Mouse (Mus musculus) heart, embryonic 12.5 days (tissue): ENCODE data around the gene Inpp5f. TPM values are rescaled to one million over a fixed set of nuclear protein-coding genes. Genes with fewer than 3 reads are reported as not detected.

Source experiments
- ATAC-seq: fragments of 200-750 bp; cut with Nextera tagmentation; 2 replicates; pipeline ENCODE4 v1.8.0; 2017; ENCODE audit warnings: moderate TSS enrichment, moderate library complexity; ENCODE audit not compliant: insufficient number of reproducible peaks, low FRiP score
- H3K27ac ChIP-seq: fragments of 300-500 bp; sonication (generic); 2 replicates; pipeline ENCODE4 v1.5.1; 2016; ENCODE audit warnings: mild to moderate bottlenecking, moderate library complexity; ENCODE audit not compliant: poor library complexity, severe bottlenecking
- H3K27me3 ChIP-seq: fragments of 300-500 bp; sonication (generic); replicated peaks from 2 replicates; pipeline ENCODE4 v1.6.1; 2016; ENCODE audit warnings: mild to moderate bottlenecking, moderate library complexity
- H3K36me3 ChIP-seq: fragments of 300-500 bp; sonication (generic); 2 replicates; pipeline ENCODE4 v1.6.1; 2016; ENCODE audit warnings: mild to moderate bottlenecking, moderate library complexity
- H3K4me1 ChIP-seq: fragments of 300-500 bp; sonication (generic); replicated peaks from 2 replicates; pipeline ENCODE4 v1.6.1; 2016; ENCODE audit warnings: mild to moderate bottlenecking
- H3K4me2 ChIP-seq: fragments of 300-500 bp; sonication (generic); 2 replicates; pipeline ENCODE4 v1.6.1; 2016; ENCODE audit warnings: mild to moderate bottlenecking, moderate library complexity
- H3K4me3 ChIP-seq: fragments of 300-500 bp; sonication (generic); 2 replicates; pipeline ENCODE4 v1.5.1; 2016; ENCODE audit warnings: mild to moderate bottlenecking
- H3K9ac ChIP-seq: fragments of 300-500 bp; sonication (generic); 2 replicates; pipeline ENCODE4 v1.6.1; 2016; ENCODE audit warnings: mild to moderate bottlenecking, moderate library complexity
- H3K9me3 ChIP-seq: fragments of 300-500 bp; sonication (generic); replicated peaks from 2 replicates; pipeline ENCODE4 v1.6.1; 2016; ENCODE audit warnings: mild to moderate bottlenecking, moderate library complexity
- WGBS: fragments of 180-500 bp; shearing (Covaris S2); methylation state at CpG from one replicate; pipeline ENCODE4 v1.1.7; 2016; 5-methylcytosine and 5-hydroxymethylcytosine counted together
- polyA plus RNA-seq: library from polyadenylated mRNA; unstranded; fragments of >200 nt; fragmentation: Nextera tagmentation; extraction: Ambion mirVana; gene quantifications from 2 replicates; pipeline ENCODE4 v1.2.1, GENCODE M21; 2016

Gene Inpp5f
- polyA plus RNA-seq, 1 experiment from 2014 or later: 12.1 TPM

DNA sequence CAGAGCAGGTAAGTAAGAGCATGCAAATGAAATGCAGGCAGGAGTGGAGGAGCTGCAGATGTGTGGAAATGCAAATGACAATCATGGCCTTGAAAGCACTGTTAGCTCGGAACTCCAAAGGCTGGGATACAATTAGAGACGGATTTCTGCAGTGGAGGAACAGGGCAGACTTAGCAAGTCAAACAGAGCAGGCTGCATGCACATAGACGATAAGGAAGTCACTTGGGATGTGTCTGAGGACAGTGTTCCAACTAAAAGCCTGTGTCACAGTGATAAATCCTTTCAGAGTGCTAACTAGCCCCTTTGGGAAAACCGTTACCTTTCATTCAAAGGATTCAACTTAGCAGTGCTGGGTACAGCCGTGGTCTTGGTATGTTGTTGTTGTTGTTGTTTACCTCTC is 56.7 kb downstream of the Inpp5f start:
- Histone ChIP-seq H3K4me1 (peaks cover 25% of the 10 kb centered on the region), H3K4me2 (no peak overlapping the region), H3K36me3 (peaks cover 15% of the 10 kb centered on the region; the same call in 1 of the 2 replicates), H3K27ac (no peak overlapping the region), H3K4me3 (no peak overlapping the region), H3K9me3 (0 out of 2 replicates have a peak, but pooled peaks cover 3% of the 10 kb centered on the region), H3K27me3 (no peaks in the 10 kb centered on the region), H3K9ac (no peak overlapping the region)
- ATAC-seq: no peak
- WGBS: 40% methylated on average over 5 of the region's 5 CpGs

DNA sequence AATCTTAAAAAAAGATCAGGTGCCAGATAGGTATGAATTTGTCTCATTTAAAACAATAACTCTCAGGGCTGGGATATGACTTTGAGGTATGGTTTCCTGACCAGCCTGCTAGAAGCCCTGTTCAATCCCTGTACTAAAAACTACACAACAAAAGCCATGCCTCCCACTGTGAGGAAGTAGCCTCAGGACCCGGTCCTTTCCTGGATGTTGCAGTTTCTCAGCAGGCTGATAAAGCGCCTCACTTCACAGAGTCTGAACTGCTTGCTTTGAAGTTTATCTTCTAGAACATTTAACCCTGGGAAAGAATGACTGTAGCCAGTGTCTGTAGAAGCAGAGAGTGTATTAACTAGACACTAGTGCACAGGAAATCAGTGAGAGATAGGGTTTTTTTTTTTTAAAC is 57.7 kb downstream of the Inpp5f start:
- Histone ChIP-seq H3K36me3 (peaks cover 15% of the 10 kb centered on the region; the same call in 1 of the 2 replicates), H3K4me1 (peaks cover 27% of the 10 kb centered on the region), H3K9me3 (0 out of 2 replicates have a peak, but pooled peaks cover 3% of the 10 kb centered on the region), H3K27ac (no peak overlapping the region), H3K4me2 (no peak overlapping the region), H3K4me3 (no peak overlapping the region), H3K9ac (no peak overlapping the region), H3K27me3 (no peaks in the 10 kb centered on the region)
- WGBS: 14% methylated on average over 2 of the region's 2 CpGs
- no peak for ATAC-seq

DNA sequence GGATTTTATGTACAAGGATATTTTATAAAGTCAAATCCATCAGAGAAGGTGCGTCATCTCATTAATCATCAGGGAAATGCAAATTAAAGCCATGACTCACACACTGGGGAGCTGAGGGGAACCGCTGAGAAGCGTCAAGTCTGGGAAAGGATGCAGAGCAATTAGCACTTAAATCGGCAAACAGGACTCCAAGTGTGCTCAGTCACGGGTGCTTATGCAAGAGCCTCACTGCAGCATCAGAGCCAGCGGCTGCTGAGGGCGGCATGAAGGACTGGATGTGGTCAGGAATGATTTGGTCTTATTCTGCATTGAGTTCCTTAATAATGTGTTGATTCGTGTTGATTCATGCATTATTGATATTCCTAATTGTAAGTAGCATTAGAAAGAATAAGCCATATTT is 60.8 kb downstream of the Inpp5f start:
- no peak for ATAC-seq
- WGBS: 16% methylated on average over 8 of the region's 8 CpGs
- peak overlapping the region; percentile 66 for H3K4me2 ChIP-seq
- peaks cover 5% of the 10 kb centered on the region; the same call in 1 of the 2 replicates for H3K9me3 ChIP-seq
- peak overlapping the region; percentile 54; the same call in 1 of the 2 replicates for H3K27ac ChIP-seq
- no peak overlapping the region for H3K9ac ChIP-seq
- H3K4me1 ChIP-seq: peaks cover 23% of the 10 kb centered on the region
- H3K4me3 ChIP-seq: peak overlapping the region; percentile 22; the same call in 1 of the 2 replicates
- H3K36me3 ChIP-seq: peaks cover 16% of the 10 kb centered on the region
- H3K27me3 ChIP-seq: no peaks in the 10 kb centered on the region

DNA sequence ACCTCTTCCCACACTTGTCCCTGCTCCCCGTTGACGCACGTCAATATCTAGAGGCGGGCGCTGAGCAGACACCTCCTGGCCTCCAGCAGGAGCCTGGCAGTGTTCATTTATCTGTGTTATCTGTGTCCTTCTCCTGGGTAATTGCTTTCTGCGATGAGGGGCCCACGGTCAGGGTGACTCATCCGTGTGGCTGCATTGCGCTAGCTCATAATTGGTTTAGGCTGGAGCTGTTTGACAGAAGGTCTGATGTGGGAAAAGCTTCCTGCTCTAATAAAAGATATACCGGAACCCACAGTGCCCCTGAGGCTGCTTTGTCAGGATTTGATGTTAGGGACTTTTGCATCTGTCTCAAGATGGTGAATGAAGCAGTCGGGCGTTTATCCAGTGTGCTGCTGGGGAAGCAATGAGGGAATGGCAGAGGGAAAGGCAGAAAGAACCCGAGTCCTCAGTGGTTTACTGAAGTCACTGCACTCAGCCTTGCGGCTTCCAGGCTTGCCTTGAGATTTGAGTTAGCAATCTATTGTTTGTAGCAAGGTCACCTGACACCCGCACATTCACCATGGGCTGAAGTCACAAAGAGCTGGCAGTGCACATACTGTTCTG is 61.4 kb downstream of the Inpp5f start:
- ATAC-seq: peak; percentile 74; the same call in 1 of the 2 replicates

DNA sequence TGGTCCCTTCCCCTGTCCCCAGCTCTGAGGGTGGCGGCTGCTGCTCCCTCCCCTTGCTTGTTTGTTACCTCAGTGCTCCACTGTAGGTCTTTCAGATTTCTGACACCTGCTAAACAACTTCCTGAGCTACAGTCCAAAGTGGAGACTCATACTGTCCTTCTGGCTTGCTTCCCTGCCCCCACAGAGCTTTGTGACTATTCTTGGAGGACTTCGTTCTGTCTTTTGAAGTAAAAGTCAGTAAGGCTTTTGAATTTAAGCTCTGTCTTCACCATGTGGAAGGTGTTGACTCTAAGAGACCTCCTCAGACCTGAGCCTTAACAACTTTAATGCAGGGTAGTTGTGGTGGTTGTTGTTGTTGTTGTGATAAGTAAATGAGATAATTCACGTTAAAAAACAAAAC is 67.4 kb downstream of the Inpp5f start:
- WGBS: 52% methylated on average over 3 of the region's 3 CpGs
- no peak overlapping the region for H3K27ac ChIP-seq
- no peak for ATAC-seq

More for the DNA sequence above, 61.4 kb downstream of the Inpp5f start:
- 4% methylated on average over 15 of the region's 15 CpGs for WGBS
- peaks cover 22% of the 10 kb centered on the region for H3K4me1 ChIP-seq
- peaks cover 18% of the 10 kb centered on the region for H3K36me3 ChIP-seq
- no peaks in the 10 kb centered on the region for H3K27me3 ChIP-seq
- H3K4me3 ChIP-seq: peak overlapping the region; percentile 22
- H3K27ac ChIP-seq: peak overlapping the region; percentile 54
- peaks cover 5% of the 10 kb centered on the region; the same call in 1 of the 2 replicates for H3K9me3 ChIP-seq
- H3K9ac ChIP-seq: 0 out of 2 replicates have a peak overlapping the region, but pooled peaks have one; percentile 34
- peak overlapping the region; percentile 66 for H3K4me2 ChIP-seq

DNA sequence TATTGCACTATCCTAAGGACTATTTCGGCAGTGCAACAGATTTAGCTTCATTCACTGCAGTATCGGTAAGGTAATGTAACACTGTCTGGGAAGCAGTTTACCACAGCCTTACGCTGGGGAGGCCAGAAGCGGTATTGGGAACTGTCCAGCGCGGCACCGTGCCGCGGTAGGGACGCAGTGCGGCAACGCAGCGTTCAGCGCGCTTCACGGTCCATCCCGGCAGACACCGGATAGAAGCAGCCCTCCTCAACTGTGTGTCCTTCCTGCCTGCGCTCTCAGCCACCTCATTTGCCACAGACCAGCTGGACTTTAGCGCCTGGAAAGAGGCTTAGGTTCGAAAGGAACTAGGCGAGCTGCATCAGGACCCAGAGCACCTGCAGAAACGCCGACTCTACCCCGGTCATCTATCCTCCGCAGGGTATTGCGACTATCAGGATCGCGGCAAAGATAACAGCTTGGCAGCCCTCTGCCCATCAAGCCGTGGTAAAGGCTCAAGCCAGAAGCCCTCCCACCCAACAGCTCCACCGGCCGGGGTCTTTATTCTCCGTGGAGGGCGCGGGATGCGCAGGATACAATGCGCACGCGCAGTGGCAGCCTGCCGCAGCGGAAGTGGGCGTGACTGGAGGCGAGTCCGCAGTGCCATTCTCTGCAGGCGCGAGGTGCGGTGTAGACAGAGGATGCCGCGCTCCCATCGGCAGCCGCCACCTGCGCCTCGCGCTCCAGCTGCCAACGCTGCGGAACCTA is 76.9 kb downstream of the Inpp5f start:
- Histone ChIP-seq H3K4me1 (no peaks in the 10 kb centered on the region), H3K9ac (no peak overlapping the region), H3K4me3 (peak overlapping the region; percentile 52), H3K9me3 (peaks cover 26% of the 10 kb centered on the region), H3K36me3 (peaks cover 65% of the 10 kb centered on the region), H3K27ac (no peak overlapping the region), H3K4me2 (peak overlapping the region; percentile 74), H3K27me3 (no peaks in the 10 kb centered on the region)
- ATAC-seq: peak; percentile 79
- 59% methylated on average over 56 of the region's 56 CpGs for WGBS

More for the DNA sequence above, 67.4 kb downstream of the Inpp5f start:
- no peaks in the 10 kb centered on the region for H3K27me3 ChIP-seq
- no peak overlapping the region for H3K4me3 ChIP-seq
- H3K4me1 ChIP-seq: no peaks in the 10 kb centered on the region
- no peak overlapping the region for H3K4me2 ChIP-seq
- no peak overlapping the region for H3K9ac ChIP-seq
- H3K36me3 ChIP-seq: peaks cover 21% of the 10 kb centered on the region
- peaks cover 5% of the 10 kb centered on the region; the same call in 1 of the 2 replicates for H3K9me3 ChIP-seq

DNA sequence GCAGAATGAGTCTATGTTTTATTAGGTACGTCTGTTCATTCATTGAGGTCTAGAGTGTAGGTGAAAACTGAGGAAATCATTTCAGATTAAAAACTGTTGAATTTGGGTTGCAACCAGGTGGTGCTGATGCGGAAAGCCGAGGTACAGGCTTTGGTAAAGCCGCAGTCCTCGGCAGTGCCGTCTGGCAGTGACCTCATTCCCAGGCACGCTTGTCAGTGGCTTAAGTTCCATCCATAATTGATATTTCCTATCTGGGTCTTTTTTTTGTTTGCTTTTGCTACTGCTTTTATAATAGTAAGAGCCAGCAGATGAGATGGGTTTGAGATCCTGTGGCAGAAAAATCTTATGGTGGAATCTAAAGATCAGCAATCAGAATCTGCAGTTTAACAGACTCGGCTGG is 78.2 kb downstream of the Inpp5f start:
- Histone ChIP-seq H3K9me3 (peaks cover 26% of the 10 kb centered on the region), H3K9ac (no peak overlapping the region), H3K27ac (no peak overlapping the region), H3K4me3 (no peak overlapping the region), H3K4me1 (no peaks in the 10 kb centered on the region), H3K27me3 (no peaks in the 10 kb centered on the region), H3K4me2 (no peak overlapping the region), H3K36me3 (peaks cover 64% of the 10 kb centered on the region)
- 91% methylated on average over 8 of the region's 8 CpGs for WGBS
- no peak for ATAC-seq

DNA sequence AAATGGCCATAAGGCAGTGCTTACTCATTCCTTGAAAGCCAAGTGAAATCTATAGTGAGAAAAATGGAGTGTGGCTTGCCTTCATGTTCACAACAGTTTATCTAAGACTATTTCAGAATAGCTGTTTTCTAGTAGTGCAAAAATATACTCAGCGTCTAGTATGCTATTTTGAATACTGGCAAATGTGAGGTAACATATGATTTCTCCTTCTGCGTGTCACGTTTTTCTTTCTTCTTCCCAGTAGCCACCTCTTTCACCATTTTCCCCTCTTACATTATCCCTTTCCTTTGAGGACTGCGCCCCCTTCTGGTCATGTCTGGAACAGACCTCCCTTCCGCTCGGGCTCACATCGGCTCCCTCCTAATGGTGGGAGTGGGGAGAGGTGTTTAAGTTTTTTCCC is 78.9 kb downstream of the Inpp5f start:
- no peak for ATAC-seq
- Histone ChIP-seq H3K36me3 (peaks cover 64% of the 10 kb centered on the region), H3K9me3 (peaks cover 26% of the 10 kb centered on the region), H3K27me3 (no peaks in the 10 kb centered on the region), H3K27ac (no peak overlapping the region), H3K9ac (no peak overlapping the region), H3K4me2 (no peak overlapping the region), H3K4me1 (no peaks in the 10 kb centered on the region), H3K4me3 (no peak overlapping the region)
- 32% methylated on average over 7 of the region's 7 CpGs for WGBS

DNA sequence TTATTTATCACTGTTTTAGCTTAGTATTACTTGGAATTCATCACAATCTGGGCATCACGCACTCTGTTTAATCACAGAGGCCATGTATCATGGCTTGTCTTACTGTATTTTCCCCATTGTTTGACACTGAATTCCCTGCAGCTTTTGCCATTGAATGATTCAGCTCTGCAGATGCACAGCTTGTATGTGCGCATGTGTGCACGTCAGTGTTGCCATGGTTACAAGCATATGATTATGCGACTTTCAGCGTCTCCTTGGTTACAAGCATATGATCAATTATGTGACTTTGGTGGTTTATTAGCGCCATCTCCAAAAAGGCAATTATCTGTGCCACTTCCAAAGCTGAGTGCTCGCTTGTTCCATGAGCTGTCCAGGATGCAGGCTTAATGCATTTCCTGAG is 79.7 kb downstream of the Inpp5f start:
- WGBS: 76% methylated on average over 7 of the region's 7 CpGs
- ATAC-seq: no peak
- no peaks in the 10 kb centered on the region for H3K4me1 ChIP-seq
- H3K4me3 ChIP-seq: no peak overlapping the region
- H3K36me3 ChIP-seq: peaks cover 57% of the 10 kb centered on the region
- H3K4me2 ChIP-seq: no peak overlapping the region
- peaks cover 26% of the 10 kb centered on the region for H3K9me3 ChIP-seq
- H3K27me3 ChIP-seq: no peaks in the 10 kb centered on the region
- no peak overlapping the region for H3K27ac ChIP-seq
- H3K9ac ChIP-seq: no peak overlapping the region

DNA sequence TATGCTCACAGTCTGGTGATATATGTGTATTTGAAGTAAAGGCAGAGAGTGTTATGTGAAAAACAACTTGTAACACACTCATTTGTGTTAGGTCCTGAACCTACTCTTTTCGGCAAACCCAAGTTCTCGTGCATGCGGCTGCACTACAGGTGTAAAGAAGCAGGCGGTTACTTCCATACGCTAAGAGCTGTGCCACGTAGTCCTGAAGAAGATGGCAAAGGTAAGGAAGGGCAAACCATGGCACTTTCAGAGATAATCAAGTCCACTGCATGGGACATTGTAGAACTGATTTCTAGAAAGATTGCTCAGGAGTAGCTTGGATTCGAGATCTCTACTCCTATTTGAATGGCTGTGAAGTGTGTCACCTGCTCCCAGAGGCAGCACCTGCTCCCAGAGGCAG is 81.0 kb downstream of the Inpp5f start:
- H3K27me3 ChIP-seq: no peaks in the 10 kb centered on the region
- no peak overlapping the region for H3K4me2 ChIP-seq
- H3K36me3 ChIP-seq: peaks cover 46% of the 10 kb centered on the region
- ATAC-seq: no peak
- peaks cover 14% of the 10 kb centered on the region for H3K9me3 ChIP-seq
- H3K9ac ChIP-seq: no peak overlapping the region
- H3K4me1 ChIP-seq: no peaks in the 10 kb centered on the region
- no peak overlapping the region for H3K27ac ChIP-seq
- 87% methylated on average over 7 of the region's 7 CpGs for WGBS
- no peak overlapping the region for H3K4me3 ChIP-seq

DNA sequence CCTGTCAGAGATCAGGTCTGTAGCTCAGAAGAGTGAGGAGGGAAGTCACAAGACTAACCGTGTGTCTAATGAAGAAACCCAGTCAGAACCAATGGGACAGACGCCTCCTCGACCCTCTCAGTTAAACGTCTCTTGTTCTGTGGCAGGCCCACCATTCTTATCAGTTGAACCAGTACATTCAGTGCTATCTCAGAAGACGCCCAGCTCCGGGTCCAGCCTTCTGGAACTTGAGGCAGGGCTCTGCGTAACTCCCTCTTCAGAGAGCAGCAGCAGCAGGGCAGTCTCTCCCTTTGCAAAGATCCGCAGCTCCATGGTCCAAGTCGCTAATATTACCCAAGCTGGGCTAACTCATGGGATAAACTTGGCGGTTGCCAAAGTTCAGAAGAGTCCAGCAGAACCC is 83.7 kb downstream of the Inpp5f start:
- Histone ChIP-seq H3K36me3 (peaks cover 50% of the 10 kb centered on the region), H3K4me2 (no peak overlapping the region), H3K4me3 (no peak overlapping the region), H3K9ac (no peak overlapping the region), H3K27ac (no peak overlapping the region), H3K4me1 (no peaks in the 10 kb centered on the region), H3K27me3 (no peaks in the 10 kb centered on the region), H3K9me3 (no peaks in the 10 kb centered on the region)
- WGBS: 57% methylated on average over 10 of the region's 10 CpGs
- no peak for ATAC-seq
